Mouse (Mus musculus): Measurements from ENCODE around the gene Cdk18. TPM values are rescaled to one million over a fixed set of nuclear protein-coding genes. Genes with fewer than 3 reads are reported as not detected.

Gene Cdk18
- total and polyA plus RNA-seq, 2 experiments from 2014 or later: 2.0 to 4.0 TPM

DNA sequence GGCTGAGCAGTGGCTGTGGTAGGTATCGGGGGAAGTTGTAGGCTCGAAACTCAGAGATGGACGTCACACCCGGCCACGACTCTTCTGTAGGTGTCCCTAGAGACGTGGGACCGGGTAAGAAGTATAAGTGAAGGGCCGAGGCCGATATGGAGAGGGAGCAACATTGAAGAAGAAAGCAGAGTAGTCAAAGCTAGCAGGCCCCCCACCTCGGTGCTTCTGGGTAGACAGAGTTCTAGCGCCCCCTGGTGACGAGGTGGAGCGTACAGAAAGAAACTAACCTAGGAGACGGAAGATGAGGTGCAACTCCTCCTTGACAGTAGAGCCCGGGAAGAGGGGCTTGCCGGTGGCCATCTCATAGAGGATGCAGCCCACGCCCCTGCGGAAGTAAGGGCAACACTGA is 22.9 kb downstream of the Cdk18 start:
- TF ChIP-seq CTCF (IDR thresholded peaks at IDR 0.05; ENCODE audit: low read depth) (peak; percentile 75), EP300 (IDR thresholded peaks at IDR 0.05; ENCODE audit: low read depth) (no peak)
- Histone ChIP-seq H3K4me2 (ENCODE audit: low read depth, low read length) (no peak overlapping the region), H3K4me3 (ENCODE audit: low read depth, low read length) (no peak overlapping the region), H3K4me1 (ENCODE audit: control insufficient read depth, insufficient read depth) (no peaks in the 10 kb centered on the region), H3K27me3 (ENCODE audit: control insufficient read depth, insufficient read depth, low read length) (no peaks in the 10 kb centered on the region), H3K27ac (ENCODE audit: low read depth) (no peak overlapping the region), H3K9ac (replicated peaks; ENCODE audit: low read depth, low read length) (no peak overlapping the region), H3K36me3 (replicated peaks; ENCODE audit: control insufficient read depth, insufficient read depth, low read length) (no peaks in the 10 kb centered on the region), H3K9me3 (replicated peaks; ENCODE audit: control insufficient read depth, low read length) (no peaks in the 10 kb centered on the region)
- ATAC-seq (ENCODE audit: insufficient read depth, low read depth): no peak
- DNase-seq (ENCODE audit: low spot score): no peak
- 27% methylated on average over 18 of the region's 18 CpGs for WGBS

DNA sequence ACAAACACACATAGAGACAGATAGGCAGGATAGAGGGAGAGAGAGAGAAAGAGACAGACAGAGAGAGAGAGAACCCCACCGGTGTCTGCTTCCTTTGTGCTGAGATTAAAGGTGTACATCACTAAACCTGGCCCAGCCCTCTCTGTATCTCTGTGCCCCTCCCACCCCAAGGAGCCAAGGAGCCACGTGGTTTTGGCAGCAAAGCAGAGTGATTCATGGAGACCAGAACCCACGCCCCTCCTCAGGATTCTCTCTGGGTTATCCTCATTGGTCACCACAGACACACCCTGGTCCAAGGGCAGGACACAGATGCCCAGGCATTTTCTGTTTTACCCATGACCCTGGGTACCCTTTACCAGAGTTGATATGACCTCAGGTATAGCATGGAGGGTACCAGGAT is 26.4 kb downstream of the Cdk18 start:
- Histone ChIP-seq H3K27me3 (ENCODE audit: control insufficient read depth, insufficient read depth, low read length) (no peaks in the 10 kb centered on the region), H3K4me3 (ENCODE audit: low read depth, low read length) (no peak overlapping the region), H3K36me3 (replicated peaks; ENCODE audit: control insufficient read depth, insufficient read depth, low read length) (no peaks in the 10 kb centered on the region), H3K4me2 (ENCODE audit: low read depth, low read length) (no peak overlapping the region), H3K9ac (replicated peaks; ENCODE audit: low read depth, low read length) (no peak overlapping the region), H3K27ac (ENCODE audit: low read depth) (no peak overlapping the region), H3K4me1 (ENCODE audit: control insufficient read depth, insufficient read depth) (no peaks in the 10 kb centered on the region), H3K9me3 (replicated peaks; ENCODE audit: control insufficient read depth, low read length) (no peaks in the 10 kb centered on the region)
- TF ChIP-seq EP300 (IDR thresholded peaks at IDR 0.05; ENCODE audit: low read depth): no peak
- no peak for TF ChIP-seq CTCF (IDR thresholded peaks at IDR 0.05; ENCODE audit: low read depth)
- ATAC-seq (ENCODE audit: insufficient read depth, low read depth): no peak
- 52% methylated on average over 3 of the region's 3 CpGs for WGBS
- DNase-seq (ENCODE audit: low spot score): no peak

GRCm38 (mm10) chr1:132112426-132112825 is 27.1 kb downstream of the Cdk18 start:
- no peak overlapping the region for H3K27ac ChIP-seq (ENCODE audit: low read depth)
- no peak overlapping the region for H3K4me2 ChIP-seq (ENCODE audit: low read depth, low read length)
- H3K27me3 ChIP-seq (ENCODE audit: control insufficient read depth, insufficient read depth, low read length): no peaks in the 10 kb centered on the region
- TF ChIP-seq EP300 (IDR thresholded peaks at IDR 0.05; ENCODE audit: low read depth) (no peak), CTCF (IDR thresholded peaks at IDR 0.05; ENCODE audit: low read depth) (no peak)
- H3K9me3 ChIP-seq (replicated peaks; ENCODE audit: control insufficient read depth, low read length): no peaks in the 10 kb centered on the region
- no peak for ATAC-seq (ENCODE audit: insufficient read depth, low read depth)
- no peaks in the 10 kb centered on the region for H3K4me1 ChIP-seq (ENCODE audit: control insufficient read depth, insufficient read depth)
- H3K4me3 ChIP-seq (ENCODE audit: low read depth, low read length): no peak overlapping the region
- no peak overlapping the region for H3K9ac ChIP-seq (replicated peaks; ENCODE audit: low read depth, low read length)
- DNase-seq (ENCODE audit: low spot score): no peak
- 78% methylated on average over 8 of the region's 8 CpGs for WGBS
- H3K36me3 ChIP-seq (replicated peaks; ENCODE audit: control insufficient read depth, insufficient read depth, low read length): no peaks in the 10 kb centered on the region

DNA sequence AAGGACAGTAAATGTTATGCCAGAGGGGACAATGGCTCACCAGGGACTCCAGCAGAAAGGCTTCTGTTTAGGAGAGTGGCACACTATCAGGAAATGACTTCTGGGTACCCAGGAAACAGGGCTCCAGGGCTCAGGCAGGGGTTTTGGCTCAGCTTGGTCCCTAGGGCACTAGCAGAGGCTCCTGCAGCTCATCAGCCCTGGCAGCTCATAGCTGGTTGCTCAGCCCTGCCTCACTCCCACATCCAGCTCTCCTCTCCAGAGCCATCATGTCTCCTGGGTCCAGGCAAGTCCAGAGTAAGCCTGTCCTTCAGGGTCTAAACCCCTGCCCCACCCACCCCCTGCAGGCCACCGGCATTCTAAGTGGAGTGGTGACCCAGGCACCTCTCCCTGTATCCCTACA is 28.1 kb downstream of the Cdk18 start:
- Histone ChIP-seq H3K36me3 (replicated peaks; ENCODE audit: control insufficient read depth, insufficient read depth, low read length) (no peaks in the 10 kb centered on the region), H3K4me2 (ENCODE audit: low read depth, low read length) (no peak overlapping the region), H3K4me3 (ENCODE audit: low read depth, low read length) (no peak overlapping the region), H3K9me3 (replicated peaks; ENCODE audit: control insufficient read depth, low read length) (no peaks in the 10 kb centered on the region), H3K9ac (replicated peaks; ENCODE audit: low read depth, low read length) (no peak overlapping the region), H3K4me1 (ENCODE audit: control insufficient read depth, insufficient read depth) (no peaks in the 10 kb centered on the region), H3K27me3 (ENCODE audit: control insufficient read depth, insufficient read depth, low read length) (no peaks in the 10 kb centered on the region), H3K27ac (ENCODE audit: low read depth) (no peak overlapping the region)
- TF ChIP-seq CTCF (IDR thresholded peaks at IDR 0.05; ENCODE audit: low read depth): no peak
- no peak for TF ChIP-seq EP300 (IDR thresholded peaks at IDR 0.05; ENCODE audit: low read depth)
- ATAC-seq (ENCODE audit: insufficient read depth, low read depth): no peak
- no peak for DNase-seq (ENCODE audit: low spot score)
- 33% methylated on average over 1 of the region's 1 CpGs for WGBS

- H3K27me3 ChIP-seq (ENCODE audit: control insufficient read depth, insufficient read depth, low read length): no peaks in the 10 kb centered on the region
- H3K9ac ChIP-seq (replicated peaks; ENCODE audit: low read depth, low read length): no peak overlapping the region
- no peak for DNase-seq (ENCODE audit: low spot score)
- TF ChIP-seq EP300 (IDR thresholded peaks at IDR 0.05; ENCODE audit: low read depth): no peak
- TF ChIP-seq CTCF (IDR thresholded peaks at IDR 0.05; ENCODE audit: low read depth): no peak
- H3K36me3 ChIP-seq (replicated peaks; ENCODE audit: control insufficient read depth, insufficient read depth, low read length): no peaks in the 10 kb centered on the region
- WGBS: 48% methylated on average over 2 of the region's 2 CpGs
- H3K4me2 ChIP-seq (ENCODE audit: low read depth, low read length): no peak overlapping the region
- ATAC-seq (ENCODE audit: insufficient read depth, low read depth): no peak
- H3K4me3 ChIP-seq (ENCODE audit: low read depth, low read length): no peak overlapping the region
- H3K4me1 ChIP-seq (ENCODE audit: control insufficient read depth, insufficient read depth): no peaks in the 10 kb centered on the region
- no peak overlapping the region for H3K27ac ChIP-seq (ENCODE audit: low read depth)
- no peaks in the 10 kb centered on the region for H3K9me3 ChIP-seq (replicated peaks; ENCODE audit: control insufficient read depth, low read length)
These were observed 30.1 kb downstream of the Cdk18 start for GRCm38 (mm10) chr1:132109368-132109767.

GRCm38 (mm10) chr1:132104353-132104752 is 35.1 kb downstream of the Cdk18 start:
- H3K4me1 ChIP-seq (ENCODE audit: control insufficient read depth, insufficient read depth): no peaks in the 10 kb centered on the region
- 62% methylated on average over 14 of the region's 14 CpGs for WGBS
- DNase-seq (ENCODE audit: low spot score) (no peak), ATAC-seq (ENCODE audit: insufficient read depth, low read depth) (no peak)
- no peak overlapping the region for H3K4me3 ChIP-seq (ENCODE audit: low read depth, low read length)
- no peak overlapping the region for H3K27ac ChIP-seq (ENCODE audit: low read depth)
- no peak overlapping the region for H3K4me2 ChIP-seq (ENCODE audit: low read depth, low read length)
- H3K9ac ChIP-seq (replicated peaks; ENCODE audit: low read depth, low read length): no peak overlapping the region
- TF ChIP-seq CTCF (IDR thresholded peaks at IDR 0.05; ENCODE audit: low read depth) (no peak), EP300 (IDR thresholded peaks at IDR 0.05; ENCODE audit: low read depth) (no peak)
- H3K27me3 ChIP-seq (ENCODE audit: control insufficient read depth, insufficient read depth, low read length): no peaks in the 10 kb centered on the region
- H3K9me3 ChIP-seq (replicated peaks; ENCODE audit: control insufficient read depth, low read length): no peaks in the 10 kb centered on the region
- H3K36me3 ChIP-seq (replicated peaks; ENCODE audit: control insufficient read depth, insufficient read depth, low read length): no peaks in the 10 kb centered on the region

All from heart, postnatal 0 days (tissue).